Mouse (Mus musculus): ENCODE results near the gene Pitpnm2.

DNA sequence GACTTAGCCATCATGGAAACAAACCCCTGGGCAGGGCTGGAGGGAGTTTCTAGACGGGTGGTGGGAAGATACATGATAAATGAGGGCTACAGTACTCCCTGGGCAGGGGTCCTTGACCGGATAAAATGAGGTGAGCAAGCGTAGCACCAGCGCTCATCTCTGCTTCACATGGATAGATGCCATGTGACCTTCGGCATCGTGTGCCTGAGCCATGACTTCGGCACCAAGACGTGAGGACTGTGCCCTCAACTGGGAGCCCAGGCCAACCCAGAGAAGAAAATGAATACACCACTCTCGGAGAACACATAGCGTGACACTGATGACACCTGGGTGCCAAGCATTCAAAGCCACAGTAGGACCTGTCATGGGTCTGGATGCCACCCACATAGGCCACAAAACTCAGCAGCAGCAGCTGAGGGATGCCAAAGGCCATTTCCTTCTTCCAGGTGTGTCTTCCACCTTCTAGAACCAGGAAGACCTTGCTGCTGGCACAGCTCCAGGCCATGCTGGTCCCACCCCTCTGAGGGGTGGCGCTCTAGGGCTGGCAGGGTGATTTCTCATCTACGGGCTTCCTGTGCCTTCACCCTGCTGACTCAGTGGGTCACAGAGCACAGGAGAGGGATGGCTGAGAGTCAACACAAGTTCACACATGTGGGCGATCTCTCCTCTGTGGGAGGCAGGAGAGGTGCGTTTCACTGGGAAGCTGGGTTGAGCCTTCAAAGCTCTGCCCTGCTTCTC is 165.5 kb downstream of the Pitpnm2 start:
- TF ChIP-seq SMC3 (IDR thresholded peaks at IDR 0.05; ENCODE audit: low read depth, low read length) (no peak), GATA1 (IDR thresholded peaks at IDR 0.05; ENCODE audit: low read depth, low read length) (no peak), MXI1 (IDR thresholded peaks at IDR 0.05; ENCODE audit: low read depth, low read length) (no peak), MAFK (IDR thresholded peaks at IDR 0.05; ENCODE audit: borderline replicate concordance, low read depth, low read length) (no peak), TCF12 (IDR thresholded peaks at IDR 0.05; ENCODE audit: low read depth, low read length) (no peak), USF1 (IDR thresholded peaks at IDR 0.05; ENCODE audit: low read depth, low read length) (no peak), CTCF (IDR thresholded peaks at IDR 0.05 in 2 of 3, conservative IDR thresholded peaks at IDR 0.05 in 1 of 3; ENCODE audit: control insufficient read depth in 1 of 3, insufficient read depth in 1 of 3, low read depth in 2 of 3, low read length in 3 of 3, poor library complexity in 1 of 3, severe bottlenecking in 1 of 3) (no peak), NRF1 (IDR thresholded peaks at IDR 0.05; ENCODE audit: insufficient read depth, low read depth, low read length, poor library complexity, severe bottlenecking) (no peak), ZNF384 (IDR thresholded peaks at IDR 0.05; ENCODE audit: low read depth, low read length) (no peak)

Measured in MEL (cell line).